Mouse (Mus musculus) testis, postnatal 10 days (tissue): Measurements from ENCODE around the gene Slc44a3.

ENCODE experiments used
- DNase-seq: peaks from one replicate; pipeline ENCODE4 v3.0.0; 2021; ENCODE audit warnings: low spot score

Slc44a3 gene

GRCm38 (mm10) chr3:121425861-121426620, 106.2 kb downstream of the Slc44a3 start, which contains the start of gene Cnn3:
Gene Cnn3, plus strand, starts transcription at chr3:121426497.
- peak; percentile 97 for DNase-seq

- DNase-seq = no peak
Measured at GRCm38 (mm10) chr3:121422405-121422804, 109.8 kb downstream of the Slc44a3 start.

- DNase-seq = no peak
Measured at GRCm38 (mm10) chr3:121418850-121419435, 113.3 kb downstream of the Slc44a3 start.

- no peak for DNase-seq
Measured at GRCm38 (mm10) chr3:121418251-121418601, 114.0 kb downstream of the Slc44a3 start.

GRCm38 (mm10) chr3:121417379-121418250, 114.6 kb downstream of the Slc44a3 start:
- no peak for DNase-seq

- no peak for DNase-seq
Measured at GRCm38 (mm10) chr3:121416171-121417154, 115.7 kb downstream of the Slc44a3 start.

GRCm38 (mm10) chr3:121411450-121411849, 120.8 kb downstream of the Slc44a3 start:
- no peak for DNase-seq
